Mouse (Mus musculus): Measurements from ENCODE around the gene Prg3.

DNA sequence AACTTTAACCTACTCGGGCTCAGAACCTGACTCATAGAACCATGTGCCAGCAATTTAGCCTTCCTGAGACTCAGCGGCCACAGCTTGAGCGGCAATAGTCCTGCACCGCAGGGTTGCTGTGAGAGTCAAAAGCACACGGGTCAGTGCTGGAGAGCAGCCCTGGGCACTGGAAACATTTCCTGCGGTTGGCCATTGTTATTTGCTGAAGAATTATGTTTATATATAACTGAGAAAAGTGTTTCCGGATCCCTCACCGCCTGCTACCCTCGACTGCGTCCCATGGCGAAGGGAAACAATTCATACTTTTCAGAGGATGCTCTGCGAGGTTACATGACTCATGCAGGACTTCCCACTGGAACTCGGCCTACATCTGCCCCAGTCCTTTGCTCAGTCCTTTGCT lies 13.5 kb downstream of the Prg3 start:
- TF ChIP-seq CTCF (IDR thresholded peaks at IDR 0.05): no peak
- TF ChIP-seq POLR2A (IDR thresholded peaks at IDR 0.05; ENCODE audit: insufficient read depth, low read depth, low read length): no peak
- no peak for TF ChIP-seq EP300 (IDR thresholded peaks at IDR 0.05; ENCODE audit: insufficient read depth, low read depth, low read length)

Measured in heart, adult 2 months (tissue).